Mouse (Mus musculus) midbrain, embryonic 11.5 days (tissue): Measurements from ENCODE around the gene Olfr970. TPM values are rescaled to one million over a fixed set of nuclear protein-coding genes. Genes with fewer than 3 reads are reported as not detected.
"Not testable (repeated sequence)": the region's sequence is repeated elsewhere in the genome, so short reads cannot be mapped to it uniquely, and the experiment has no call there.

Experiments used
- ATAC-seq: fragments of 200-750 bp; cut with Nextera tagmentation; 2 replicates; pipeline ENCODE4 v1.8.0; 2017; ENCODE audit warnings: moderate TSS enrichment, moderate library complexity; ENCODE audit not compliant: low FRiP score
- DNase-seq: peaks from one replicate; pipeline ENCODE4 v3.0.0; 2015; ENCODE audit warnings: low spot score; ENCODE audit errors: missing footprints
- H3K27ac ChIP-seq: fragments of 300-500 bp; sonication (generic); 2 replicates; pipeline ENCODE4 v1.5.1; 2014; ENCODE audit warnings: low read depth, low read length
- H3K27me3 ChIP-seq: fragments of 300-500 bp; sonication (generic); 2 replicates; pipeline ENCODE4 v1.6.1; 2014; ENCODE audit warnings: mild to moderate bottlenecking, low read length, moderate library complexity, mixed read lengths; ENCODE audit not compliant: control insufficient read depth, insufficient read depth
- H3K36me3 ChIP-seq: fragments of 300-500 bp; sonication (generic); 2 replicates; pipeline ENCODE4 v1.6.1; 2014; ENCODE audit warnings: mild to moderate bottlenecking, low read length, moderate library complexity, mixed read lengths; ENCODE audit not compliant: control insufficient read depth, insufficient read depth
- H3K4me1 ChIP-seq: fragments of 300-500 bp; sonication (generic); 2 replicates; pipeline ENCODE4 v1.6.1; 2014; ENCODE audit warnings: low read length; ENCODE audit not compliant: control insufficient read depth, insufficient read depth
- H3K4me2 ChIP-seq: fragments of 300-500 bp; sonication (generic); 2 replicates; pipeline ENCODE4 v1.6.1; 2014; ENCODE audit warnings: mild to moderate bottlenecking, moderate library complexity
- H3K4me3 ChIP-seq: fragments of 300-500 bp; sonication (generic); 2 replicates; pipeline ENCODE4 v1.5.1; 2014; ENCODE audit warnings: low read depth, low read length
- H3K9ac ChIP-seq: fragments of 300-500 bp; sonication (generic); 2 replicates; pipeline ENCODE4 v1.6.1; 2014; ENCODE audit warnings: low read length
- H3K9me3 ChIP-seq: fragments of 300-500 bp; sonication (generic); 2 replicates; pipeline ENCODE4 v1.6.1; 2016; ENCODE audit warnings: low read length; ENCODE audit not compliant: control insufficient read depth
- WGBS: fragments of 180-500 bp; shearing (Covaris S2); extraction: QIAGEN DNeasy Blood & Tissue Kit; methylation state at CpG from one replicate; pipeline ENCODE4 v1.1.7; 2014; 5-methylcytosine and 5-hydroxymethylcytosine counted together
- polyA plus RNA-seq: library from polyadenylated mRNA; unstranded; fragments of >200 nt; fragmentation: Nextera tagmentation; extraction: Ambion mirVana; gene quantifications from 2 replicates; pipeline ENCODE4 v1.2.1, GENCODE M21; 2014

Olfr970 gene
- polyA plus RNA-seq = not detected in 2 replicates

GRCm38 (mm10) chr9:39808560-39808959, at the start of gene Olfr970:
Gene Olfr970 (plus strand): TSS chr9:39808860.
- H3K9ac ChIP-seq = no peak within 1 kb of the TSS
- 86% methylated on average over 4 of the region's 4 CpGs for WGBS

GRCm38 (mm10) chr9:39783153-39783552, 25.5 kb upstream of the Olfr970 start, which contains the start of gene Olfr968:
Gene Olfr968 (minus strand): TSS chr9:39783253.
- ATAC-seq = no peak
- Histone ChIP-seq H3K4me1 (no peaks in the 10 kb centered on the region), H3K9ac (no peak within 1 kb of the TSS), H3K27me3 (no peaks in the 10 kb centered on the region), H3K4me3 (no peak within 1 kb of the TSS), H3K27ac (no peak within 1 kb of the TSS), H3K9me3 (no peaks in the 10 kb centered on the region), H3K4me2 (no peak within 1 kb of the TSS), H3K36me3 (no peaks in the 10 kb centered on the region)
- WGBS = 85% methylated on average over 1 of the region's 1 CpGs
- DNase-seq = no peak

More at GRCm38 (mm10) chr9:39808560-39808959, at the start of gene Olfr970:
- H3K27ac ChIP-seq = no peak within 1 kb of the TSS
- H3K4me3 ChIP-seq = no peak within 1 kb of the TSS
- ATAC-seq = no peak
- no peak within 1 kb of the TSS for H3K4me2 ChIP-seq
- no peaks in the 10 kb centered on the region for H3K27me3 ChIP-seq
- no peaks in the 10 kb centered on the region for H3K4me1 ChIP-seq
- no peak for DNase-seq
- H3K9me3 ChIP-seq = no peaks in the 10 kb centered on the region
- no peaks in the 10 kb centered on the region for H3K36me3 ChIP-seq

GRCm38 (mm10) chr9:39790558-39790957, 18.1 kb upstream of the Olfr970 start, which contains the start of gene Olfr969:
Gene Olfr969 (plus strand): TSS chr9:39790945.
- H3K9me3 ChIP-seq = no peaks in the 10 kb centered on the region
- H3K4me2 ChIP-seq = no peak within 1 kb of the TSS
- no peaks in the 10 kb centered on the region for H3K36me3 ChIP-seq
- H3K27me3 ChIP-seq = no peaks in the 10 kb centered on the region
- H3K4me3 ChIP-seq = no peak within 1 kb of the TSS
- DNase-seq (no peak), ATAC-seq (no peak)
- no peak within 1 kb of the TSS for H3K9ac ChIP-seq
- no peaks in the 10 kb centered on the region for H3K4me1 ChIP-seq
- 82% methylated on average over 2 of the region's 2 CpGs for WGBS
- H3K27ac ChIP-seq = no peak within 1 kb of the TSS

GRCm38 (mm10) chr9:39836576-39836975, 27.9 kb downstream of the Olfr970 start, which contains the start of gene Olfr971:
Gene Olfr971 (plus strand): TSS chr9:39836876.
- not testable (repeated sequence) for H3K9ac ChIP-seq, H3K4me2 ChIP-seq, H3K27me3 ChIP-seq, H3K9me3 ChIP-seq, H3K27ac ChIP-seq, H3K4me1 ChIP-seq, H3K36me3 ChIP-seq, ATAC-seq, H3K4me3 ChIP-seq, DNase-seq
- WGBS = 81% methylated on average over 1 of the region's 2 CpGs

- Histone ChIP-seq H3K9me3 (no peaks in the 10 kb centered on the region), H3K27me3 (no peaks in the 10 kb centered on the region), H3K9ac (no peak within 1 kb of the TSS), H3K4me2 (no peak within 1 kb of the TSS), H3K36me3 (no peaks in the 10 kb centered on the region), H3K4me1 (no peaks in the 10 kb centered on the region), H3K27ac (no peak within 1 kb of the TSS), H3K4me3 (no peak within 1 kb of the TSS)
- DNase-seq (no peak), ATAC-seq (no peak)
- WGBS = 81% methylated on average over 2 of the region's 2 CpGs
Observed at GRCm38 (mm10) chr9:39866122-39866521, 57.5 kb downstream of the Olfr970 start, which contains the start of gene Olfr972. Gene Olfr972 (plus strand): TSS chr9:39866422.

Other genes with a start within 250 kb of the Olfr970 start
- not detected in 2 replicates for gene Olfr959, start 233.3 kb upstream of the Olfr970 start, polyA plus RNA-seq
- gene AW551984, start 204.5 kb upstream of the Olfr970 start, polyA plus RNA-seq = 12.2 and 17.0 TPM in 2 replicates
- not detected in 2 replicates for gene Olfr148, start 198.2 kb upstream of the Olfr970 start, polyA plus RNA-seq
- not detected in 2 replicates for gene Olfr960, start 187.5 kb upstream of the Olfr970 start, polyA plus RNA-seq
- gene Olfr961, start 163.8 kb upstream of the Olfr970 start, polyA plus RNA-seq = not detected in 2 replicates
- gene Olfr963, start 141.7 kb upstream of the Olfr970 start, polyA plus RNA-seq = not detected in 2 replicates
- gene Olfr149, start 101.7 kb upstream of the Olfr970 start, polyA plus RNA-seq = 0.07 TPM in 1 of 2 replicates, not detected in the other
- gene Olfr965, start 97.5 kb upstream of the Olfr970 start, polyA plus RNA-seq = not detected in 2 replicates
- gene Olfr150, start 77.9 kb upstream of the Olfr970 start, polyA plus RNA-seq = not detected in 2 replicates
- not detected in 2 replicates for gene Olfr967, start 62.6 kb upstream of the Olfr970 start, polyA plus RNA-seq
- gene Olfr968, start 25.6 kb upstream of the Olfr970 start, polyA plus RNA-seq = not detected in 2 replicates
- gene Olfr969, start 17.9 kb upstream of the Olfr970 start, polyA plus RNA-seq = not detected in 2 replicates
- not detected in 2 replicates for gene Olfr971, start 28.0 kb downstream of the Olfr970 start, polyA plus RNA-seq
- not detected in 2 replicates for gene Olfr972, start 57.6 kb downstream of the Olfr970 start, polyA plus RNA-seq
- gene Olfr229, start 98.5 kb downstream of the Olfr970 start, polyA plus RNA-seq = not detected in 2 replicates
- not detected in 2 replicates for gene Olfr974, start 128.6 kb downstream of the Olfr970 start, polyA plus RNA-seq
- gene Olfr975, start 143.2 kb downstream of the Olfr970 start, polyA plus RNA-seq = not detected in 2 replicates
- gene Olfr976, start 152.3 kb downstream of the Olfr970 start, polyA plus RNA-seq = not detected in 2 replicates
- gene Olfr978, start 183.3 kb downstream of the Olfr970 start, polyA plus RNA-seq = not detected in 2 replicates
- gene Olfr979, start 194.6 kb downstream of the Olfr970 start, polyA plus RNA-seq = not detected in 2 replicates
- not detected in 2 replicates for gene Olfr980, start 200.7 kb downstream of the Olfr970 start, polyA plus RNA-seq
- gene Olfr981, start 212.6 kb downstream of the Olfr970 start, polyA plus RNA-seq = not detected in 2 replicates